Mouse (Mus musculus): ENCODE measurements around the gene Uba2. TPM values are rescaled to one million over a fixed set of nuclear protein-coding genes. Genes with fewer than 3 reads are reported as not detected.

The Uba2 gene
- polyA plus RNA-seq, 1 experiment from 2014 or later, result 310 TPM

- no peaks in the 10 kb centered on the region for H3K9me3 ChIP-seq (replicated peaks)
- H3K4me1 ChIP-seq, result no peaks in the 10 kb centered on the region
- WGBS, result 89% methylated on average over 5 of the region's 5 CpGs
- no peak for DNase-seq (ENCODE audit: low spot score)
- no peaks in the 10 kb centered on the region for H3K27me3 ChIP-seq (ENCODE audit: low read depth, poor library complexity, severe bottlenecking)
- no peak overlapping the region for H3K27ac ChIP-seq
- H3K4me3 ChIP-seq, result no peak overlapping the region
- H3K36me3 ChIP-seq, result peaks cover 50% of the 10 kb centered on the region
These were observed 60.2 kb downstream of the Uba2 start for GRCm38 (mm10) chr7:34109190-34109589.

GRCm38 (mm10) chr7:34101276-34101675, 68.1 kb downstream of the Uba2 start:
- Histone ChIP-seq H3K4me3 (no peak overlapping the region), H3K36me3 (no peaks in the 10 kb centered on the region), H3K27ac (no peak overlapping the region), H3K4me1 (no peaks in the 10 kb centered on the region), H3K9me3 (replicated peaks) (no peaks in the 10 kb centered on the region; the same call in 1 of the 2 replicates), H3K27me3 (ENCODE audit: low read depth, poor library complexity, severe bottlenecking) (no peaks in the 10 kb centered on the region)
- peak; percentile 22 for DNase-seq (ENCODE audit: low spot score)

GRCm38 (mm10) chr7:34100002-34100401, 69.4 kb downstream of the Uba2 start:
- no peaks in the 10 kb centered on the region; the same call in 1 of the 2 replicates for H3K9me3 ChIP-seq (replicated peaks)
- no peak overlapping the region for H3K27ac ChIP-seq
- no peak overlapping the region for H3K4me3 ChIP-seq
- H3K27me3 ChIP-seq (ENCODE audit: low read depth, poor library complexity, severe bottlenecking), result no peaks in the 10 kb centered on the region
- DNase-seq (ENCODE audit: low spot score), result no peak
- 90% methylated on average over 2 of the region's 2 CpGs for WGBS
- no peaks in the 10 kb centered on the region for H3K36me3 ChIP-seq
- H3K4me1 ChIP-seq, result no peaks in the 10 kb centered on the region

- DNase-seq (ENCODE audit: low spot score), result no peak
- Histone ChIP-seq H3K36me3 (no peaks in the 10 kb centered on the region), H3K27ac (no peak within 1 kb of the TSS), H3K9me3 (replicated peaks) (no peaks in the 10 kb centered on the region; the same call in 1 of the 2 replicates), H3K27me3 (ENCODE audit: low read depth, poor library complexity, severe bottlenecking) (no peaks in the 10 kb centered on the region), H3K4me1 (no peaks in the 10 kb centered on the region), H3K4me3 (no peak within 1 kb of the TSS)
- WGBS, result 85% methylated on average over 3 of the region's 3 CpGs
These were observed 74.4 kb downstream of the Uba2 start, which contains the start of gene Scgb1b30 for GRCm38 (mm10) chr7:34094911-34095481. Gene Scgb1b30, plus strand, starts transcription at chr7:34095431.

Other genes with a start within 250 kb of the Uba2 start
- not detected in 2 replicates for gene Scgb2b26, start 224.6 kb downstream of the Uba2 start, polyA plus RNA-seq (2016; fragmentation: Nextera tagmentation; extraction: Ambion mirVana)
- gene Scgb2b27, start 155.7 kb downstream of the Uba2 start, polyA plus RNA-seq (2016; fragmentation: Nextera tagmentation; extraction: Ambion mirVana), result not detected in 2 replicates
- gene Scgb1b27, start 148.1 kb downstream of the Uba2 start, polyA plus RNA-seq (2016; fragmentation: Nextera tagmentation; extraction: Ambion mirVana), result not detected in 2 replicates
- not detected in 2 replicates for gene Scgb1b30, start 74.2 kb downstream of the Uba2 start, polyA plus RNA-seq (2016; fragmentation: Nextera tagmentation; extraction: Ambion mirVana)
- gene Wtip, start 36.3 kb downstream of the Uba2 start, polyA plus RNA-seq (2016; fragmentation: Nextera tagmentation; extraction: Ambion mirVana), result 6.3 and 7.2 TPM in 2 replicates
- gene Pdcd2l, start 27.1 kb upstream of the Uba2 start, polyA plus RNA-seq (2016; fragmentation: Nextera tagmentation; extraction: Ambion mirVana), result 75.4 and 88.1 TPM in 2 replicates
- gene Gpi1, start 60.7 kb upstream of the Uba2 start, polyA plus RNA-seq (2016; fragmentation: Nextera tagmentation; extraction: Ambion mirVana), result 291 and 361 TPM in 2 replicates
- 0.38 TPM in 1 of 2 replicates, not detected in the other for gene Gm6096, start 81.4 kb upstream of the Uba2 start, polyA plus RNA-seq (2016; fragmentation: Nextera tagmentation; extraction: Ambion mirVana)
- gene 4931406P16Rik, start 144.0 kb upstream of the Uba2 start, polyA plus RNA-seq (2016; fragmentation: Nextera tagmentation; extraction: Ambion mirVana), result 22.8 and 27.2 TPM in 2 replicates
- 91.6 and 96.3 TPM in 2 replicates for gene Lsm14a, start 223.7 kb upstream of the Uba2 start, polyA plus RNA-seq (2016; fragmentation: Nextera tagmentation; extraction: Ambion mirVana)